Mouse (Mus musculus) embryonic facial prominence, embryonic 14.5 days (tissue): ENCODE measurements around the gene Slc25a39. TPM values are rescaled to one million over a fixed set of nuclear protein-coding genes. Genes with fewer than 3 reads are reported as not detected.
A peak's percentile ranks its signal among the peaks of the same experiment; 100 is the strongest.

ENCODE experiments used
- ATAC-seq: fragments of 200-750 bp; cut with Nextera tagmentation; 2 replicates; pipeline ENCODE4 v1.8.0; 2017; ENCODE audit warnings: low read depth, moderate number of reproducible peaks, moderate TSS enrichment
- DNase-seq: peaks from one replicate; pipeline ENCODE4 v3.0.0-alpha.2; 2015; ENCODE audit warnings: low spot score
- H3K27ac ChIP-seq: fragments of 300-500 bp; sonication (generic); replicated peaks from 2 replicates; pipeline ENCODE4 v1.5.1; 2014; ENCODE audit warnings: low read depth, mild to moderate bottlenecking, low read length, moderate library complexity
- H3K27me3 ChIP-seq: fragments of 300-500 bp; sonication (generic); replicated peaks from 2 replicates; pipeline ENCODE4 v1.6.1; 2014; ENCODE audit warnings: low read length; ENCODE audit not compliant: control insufficient read depth, insufficient read depth
- H3K36me3 ChIP-seq: fragments of 300-500 bp; sonication (generic); 2 replicates; pipeline ENCODE4 v1.6.1; 2014; ENCODE audit warnings: low read length, mixed read lengths; ENCODE audit not compliant: control insufficient read depth, insufficient read depth
- H3K4me1 ChIP-seq: fragments of 300-500 bp; sonication (generic); 2 replicates; pipeline ENCODE4 v1.6.1; 2014; ENCODE audit warnings: antibody characterized with exemption, low read length; ENCODE audit not compliant: control insufficient read depth, insufficient read depth
- H3K4me2 ChIP-seq: fragments of 300-500 bp; sonication (generic); 2 replicates; pipeline ENCODE4 v1.6.1; 2014; ENCODE audit warnings: low read depth, mild to moderate bottlenecking, low read length, moderate library complexity, mixed read lengths
- H3K4me3 ChIP-seq: fragments of 300-500 bp; sonication (generic); 2 replicates; pipeline ENCODE4 v1.5.1; 2014; ENCODE audit warnings: low read depth, mild to moderate bottlenecking, low read length
- H3K9ac ChIP-seq: fragments of 300-500 bp; sonication (generic); 2 replicates; pipeline ENCODE4 v1.6.1; 2014; ENCODE audit warnings: low read depth, mild to moderate bottlenecking, low read length, moderate library complexity, mixed read lengths
- H3K9me3 ChIP-seq: fragments of 300-500 bp; sonication (generic); 2 replicates; pipeline ENCODE4 v1.6.1; 2016; ENCODE audit warnings: low read length; ENCODE audit not compliant: control insufficient read depth
- WGBS: fragments of 180-500 bp; shearing (Covaris S2); extraction: QIAGEN DNeasy Blood & Tissue Kit; methylation state at CpG from one replicate; pipeline ENCODE4 v1.1.7; 2014; 5-methylcytosine and 5-hydroxymethylcytosine counted together
- polyA plus RNA-seq: library from polyadenylated mRNA; unstranded; fragments of >200 nt; fragmentation: Nextera tagmentation; extraction: Ambion mirVana; gene quantifications from 2 replicates; pipeline ENCODE4 v1.2.1, GENCODE M21; 2014

The Slc25a39 gene
- polyA plus RNA-seq, 1 experiment from 2014 or later, result 190 TPM

DNA sequence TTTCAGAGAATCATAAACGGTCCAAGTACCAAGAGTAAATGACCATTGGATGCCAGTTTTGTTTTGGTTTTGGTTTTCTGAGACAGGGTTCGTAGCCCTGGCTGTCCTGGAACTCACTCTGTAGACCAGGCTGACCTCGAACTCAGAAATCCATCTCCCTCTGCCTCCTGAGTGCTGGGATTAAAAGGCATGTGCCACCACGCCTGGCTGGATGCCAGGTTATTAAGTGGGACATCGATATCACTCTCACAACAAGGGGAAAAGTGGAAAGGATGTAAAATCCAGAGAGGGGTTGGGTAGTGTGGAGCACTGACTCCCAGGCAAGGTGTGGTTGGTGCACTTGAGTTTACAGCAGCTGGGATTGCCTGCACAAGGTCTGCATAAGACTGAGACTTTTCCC, 27.7 kb downstream of the Slc25a39 start:
- Histone ChIP-seq H3K4me3 (no peak overlapping the region), H3K9me3 (no peaks in the 10 kb centered on the region), H3K4me1 (peaks cover 5% of the 10 kb centered on the region), H3K9ac (no peak overlapping the region), H3K27ac (no peak overlapping the region), H3K36me3 (no peaks in the 10 kb centered on the region), H3K4me2 (no peak overlapping the region), H3K27me3 (no peaks in the 10 kb centered on the region)
- ATAC-seq, result no peak
- DNase-seq, result no peak
- WGBS, result 79% methylated on average over 5 of the region's 5 CpGs

DNA sequence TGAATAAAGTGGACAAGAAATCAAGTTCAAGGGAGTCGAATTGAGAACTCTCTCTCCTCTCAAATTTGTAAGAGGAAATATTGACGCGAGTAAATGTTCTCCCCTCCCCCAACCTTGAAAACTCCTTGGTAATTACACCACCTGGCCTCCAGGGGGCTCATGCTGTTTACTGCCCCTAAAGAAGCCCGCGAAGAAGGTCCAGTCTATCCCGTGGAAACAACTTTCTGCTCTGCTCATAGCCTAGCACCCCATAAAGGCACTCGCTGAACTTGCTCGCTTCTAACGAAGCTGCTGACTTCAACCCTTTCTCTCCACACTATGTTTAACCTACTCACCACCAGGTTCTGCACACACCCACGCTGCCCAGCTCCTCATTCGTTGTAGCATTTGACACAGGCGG, 30.6 kb downstream of the Slc25a39 start:
- no peak overlapping the region for H3K27ac ChIP-seq
- no peaks in the 10 kb centered on the region for H3K9me3 ChIP-seq
- H3K9ac ChIP-seq, result no peak overlapping the region
- H3K4me2 ChIP-seq, result no peak overlapping the region
- DNase-seq (no peak), ATAC-seq (no peak)
- H3K27me3 ChIP-seq, result no peaks in the 10 kb centered on the region; the same call in 1 of the 2 replicates
- WGBS, result 65% methylated on average over 12 of the region's 12 CpGs
- H3K36me3 ChIP-seq, result no peaks in the 10 kb centered on the region
- peaks cover 5% of the 10 kb centered on the region for H3K4me1 ChIP-seq
- H3K4me3 ChIP-seq, result no peak overlapping the region

DNA sequence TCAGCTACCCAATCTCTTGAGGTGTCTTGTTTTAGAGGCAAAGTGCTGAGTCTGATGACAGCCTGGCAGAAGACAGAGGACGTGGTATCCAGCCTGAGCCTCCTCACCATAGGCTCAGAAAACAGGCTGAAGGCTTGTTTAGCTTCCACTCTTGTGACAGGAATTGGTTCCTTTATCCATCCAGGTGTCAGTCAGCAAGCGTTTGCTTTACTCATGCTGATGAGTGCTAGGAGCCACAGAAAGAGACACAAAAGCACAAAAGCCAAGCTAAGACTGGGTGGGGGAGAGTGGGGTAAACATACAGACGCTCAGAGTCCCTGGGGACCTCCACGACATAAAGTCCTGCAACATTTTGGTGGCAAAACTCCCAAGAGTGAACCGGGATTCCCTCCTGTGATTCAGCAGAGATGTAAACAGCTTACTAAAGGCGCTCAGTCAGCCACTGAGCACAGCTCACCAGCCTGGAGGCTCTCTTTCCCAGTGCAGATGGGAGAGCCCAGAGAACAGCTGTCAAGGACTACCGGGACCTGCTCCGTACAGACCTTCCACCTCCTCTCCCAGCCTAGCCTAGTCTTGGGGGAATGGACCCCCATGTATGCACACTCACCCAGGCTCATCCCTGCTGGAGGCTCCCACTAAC, 31.4 kb downstream of the Slc25a39 start:
- Histone ChIP-seq H3K9ac (0 out of 2 replicates have a peak overlapping the region, but pooled peaks have one; percentile 5), H3K27ac (no peak overlapping the region), H3K27me3 (no peaks in the 10 kb centered on the region; the same call in 1 of the 2 replicates), H3K4me2 (peak overlapping the region; percentile 37), H3K4me1 (peaks cover 5% of the 10 kb centered on the region), H3K36me3 (no peaks in the 10 kb centered on the region), H3K9me3 (no peaks in the 10 kb centered on the region), H3K4me3 (no peak overlapping the region)
- WGBS, result 12% methylated on average over 8 of the region's 8 CpGs
- DNase-seq, result no peak
- ATAC-seq, result peak; percentile 38; the same call in 1 of the 2 replicates

DNA sequence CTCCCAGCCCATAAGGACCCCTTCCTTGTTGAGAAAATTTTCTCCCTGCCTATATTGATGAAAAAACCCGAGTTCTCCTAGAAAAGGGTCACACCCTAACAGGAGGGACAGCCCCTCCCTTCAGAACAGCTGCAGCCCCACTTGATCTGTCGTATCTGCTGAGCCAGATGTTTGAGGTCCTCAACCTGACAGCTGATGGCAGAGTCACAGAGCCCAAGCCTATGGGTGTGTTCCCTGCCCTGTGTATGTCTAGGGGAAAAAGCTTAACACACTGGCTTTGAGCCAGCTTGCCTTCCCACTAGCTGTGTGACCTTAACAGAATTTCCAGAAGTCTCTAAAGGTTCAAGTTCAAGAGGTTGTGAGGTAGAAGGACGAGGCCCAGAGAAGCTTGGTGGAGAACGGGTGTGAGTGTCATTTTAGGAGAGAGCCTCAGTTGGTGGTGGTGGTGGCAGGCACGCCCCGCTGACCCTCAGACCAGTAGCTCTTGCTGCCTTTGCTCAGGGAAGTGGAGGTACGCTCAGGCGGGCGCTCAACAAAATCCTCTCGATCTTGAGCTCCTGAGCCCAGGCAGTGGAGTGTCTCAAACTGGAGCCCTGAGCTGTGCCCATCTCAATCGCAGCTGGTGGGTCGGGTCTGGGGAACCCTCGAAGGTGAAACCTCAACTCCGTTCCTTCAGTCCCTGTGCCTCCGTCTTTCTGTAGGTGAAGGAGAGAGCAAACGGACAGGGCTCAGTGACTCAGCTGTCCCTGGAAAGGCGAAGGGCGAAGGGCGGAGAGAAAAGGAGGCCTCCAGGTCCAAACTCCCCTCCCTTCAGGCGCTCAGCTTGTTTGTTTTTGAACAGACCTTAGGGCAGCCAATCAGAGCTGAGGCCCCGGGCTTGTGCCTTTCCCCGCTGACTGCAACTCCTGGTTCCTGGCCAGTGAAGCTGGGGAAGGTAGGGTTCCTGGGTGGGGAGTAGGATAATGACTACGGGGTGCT, 32.3 kb downstream of the Slc25a39 start:
- DNase-seq, result peak; percentile 77
- Histone ChIP-seq H3K4me2 (peak overlapping the region; percentile 37), H3K9me3 (no peaks in the 10 kb centered on the region), H3K9ac (0 out of 2 replicates have a peak overlapping the region, but pooled peaks have one; percentile 19), H3K27ac (no peak overlapping the region), H3K4me1 (peaks cover 5% of the 10 kb centered on the region), H3K36me3 (no peaks in the 10 kb centered on the region), H3K4me3 (peak overlapping the region; percentile 15; the same call in 1 of the 2 replicates), H3K27me3 (no peaks in the 10 kb centered on the region; the same call in 1 of the 2 replicates)
- WGBS, result 7% methylated on average over 22 of the region's 23 CpGs
- ATAC-seq, result peak; percentile 74

DNA sequence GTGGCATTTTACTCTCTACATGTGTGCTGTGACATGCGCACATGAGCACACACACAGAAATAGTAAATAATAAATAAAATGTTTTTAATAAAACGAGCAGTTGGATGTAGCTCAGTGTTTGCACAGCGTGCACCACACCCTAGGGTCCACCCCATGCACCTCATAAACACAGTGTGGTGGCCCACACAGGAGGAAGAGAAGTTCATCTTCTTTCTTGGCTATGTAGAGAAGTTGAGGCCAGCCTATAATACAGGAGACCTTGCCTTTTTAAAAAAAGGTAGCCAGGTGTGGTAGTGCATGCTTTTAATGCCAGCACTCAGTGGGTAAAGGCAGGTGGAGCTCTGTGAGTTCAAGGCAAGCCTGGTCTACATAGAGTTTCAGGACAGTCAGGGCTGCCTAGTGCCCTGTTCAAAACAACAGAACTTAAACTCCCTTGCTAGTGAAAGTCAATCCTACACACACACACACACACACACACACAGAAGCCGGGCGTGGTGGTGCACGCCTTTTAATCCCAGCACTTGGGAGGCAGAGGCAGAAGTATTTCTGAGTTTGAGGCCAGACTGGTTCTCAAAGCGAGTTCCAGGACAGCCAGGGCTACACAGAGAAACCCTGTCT, 33.5 kb downstream of the Slc25a39 start:
- Histone ChIP-seq H3K4me1 (peaks cover 5% of the 10 kb centered on the region), H3K36me3 (no peaks in the 10 kb centered on the region), H3K27ac (no peak overlapping the region), H3K27me3 (no peaks in the 10 kb centered on the region; the same call in 1 of the 2 replicates), H3K9ac (no peak overlapping the region), H3K4me3 (no peak overlapping the region), H3K4me2 (no peak overlapping the region), H3K9me3 (no peaks in the 10 kb centered on the region)
- 81% methylated on average over 7 of the region's 7 CpGs for WGBS
- ATAC-seq (no peak), DNase-seq (no peak)

DNA sequence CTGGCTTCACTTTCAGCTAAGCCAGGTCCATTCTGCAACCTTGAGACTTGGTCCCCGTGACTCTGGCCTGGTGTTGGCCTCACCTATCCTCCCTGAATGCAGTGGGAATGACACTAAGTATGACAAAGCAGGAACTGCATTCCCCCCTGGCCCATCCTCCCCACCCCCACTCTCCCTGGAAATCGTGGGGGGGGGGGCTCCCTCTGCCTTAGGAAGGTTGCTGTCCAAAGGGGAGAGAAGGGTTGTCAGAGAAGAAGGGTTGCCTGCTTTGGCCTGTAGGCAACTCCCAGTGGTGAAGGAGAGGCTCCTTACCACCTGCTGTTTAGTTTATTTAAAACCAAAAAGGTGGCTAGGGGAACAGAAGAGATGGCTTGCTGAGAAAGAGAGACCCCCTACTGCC, 34.1 kb downstream of the Slc25a39 start:
- H3K27ac ChIP-seq, result no peak overlapping the region
- no peak overlapping the region for H3K9ac ChIP-seq
- DNase-seq, result no peak
- no peaks in the 10 kb centered on the region; the same call in 1 of the 2 replicates for H3K27me3 ChIP-seq
- H3K4me3 ChIP-seq, result no peak overlapping the region
- 21% methylated on average over 2 of the region's 2 CpGs for WGBS
- H3K4me2 ChIP-seq, result no peak overlapping the region
- no peaks in the 10 kb centered on the region for H3K36me3 ChIP-seq
- peaks cover 5% of the 10 kb centered on the region for H3K4me1 ChIP-seq
- no peaks in the 10 kb centered on the region for H3K9me3 ChIP-seq
- no peak for ATAC-seq

DNA sequence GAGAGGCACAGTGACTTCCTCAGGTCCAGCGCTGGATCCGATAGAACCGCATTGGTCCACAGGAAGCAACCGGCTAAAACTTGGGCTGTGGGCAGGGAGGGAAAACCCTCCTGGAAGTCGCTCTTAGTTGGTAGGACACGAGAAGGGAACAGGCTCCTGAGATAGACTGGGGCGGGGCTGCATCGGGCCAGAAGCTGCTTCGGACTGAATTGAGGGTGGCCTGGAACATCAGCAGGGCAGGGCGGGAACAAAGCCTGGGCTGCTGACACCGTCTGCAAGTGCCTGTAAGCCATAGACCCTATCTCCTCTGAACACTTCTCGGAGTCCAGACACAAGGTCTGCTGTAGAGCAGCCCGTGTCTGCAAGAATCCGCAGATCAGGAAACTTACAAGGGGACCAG, 34.8 kb downstream of the Slc25a39 start:
- H3K36me3 ChIP-seq, result no peaks in the 10 kb centered on the region
- no peak overlapping the region for H3K4me3 ChIP-seq
- no peak for DNase-seq
- no peak overlapping the region for H3K4me2 ChIP-seq
- H3K27ac ChIP-seq, result no peak overlapping the region
- H3K4me1 ChIP-seq, result peaks cover 5% of the 10 kb centered on the region
- no peaks in the 10 kb centered on the region; the same call in 1 of the 2 replicates for H3K27me3 ChIP-seq
- no peaks in the 10 kb centered on the region for H3K9me3 ChIP-seq
- H3K9ac ChIP-seq, result no peak overlapping the region
- ATAC-seq, result no peak
- 40% methylated on average over 14 of the region's 14 CpGs for WGBS

DNA sequence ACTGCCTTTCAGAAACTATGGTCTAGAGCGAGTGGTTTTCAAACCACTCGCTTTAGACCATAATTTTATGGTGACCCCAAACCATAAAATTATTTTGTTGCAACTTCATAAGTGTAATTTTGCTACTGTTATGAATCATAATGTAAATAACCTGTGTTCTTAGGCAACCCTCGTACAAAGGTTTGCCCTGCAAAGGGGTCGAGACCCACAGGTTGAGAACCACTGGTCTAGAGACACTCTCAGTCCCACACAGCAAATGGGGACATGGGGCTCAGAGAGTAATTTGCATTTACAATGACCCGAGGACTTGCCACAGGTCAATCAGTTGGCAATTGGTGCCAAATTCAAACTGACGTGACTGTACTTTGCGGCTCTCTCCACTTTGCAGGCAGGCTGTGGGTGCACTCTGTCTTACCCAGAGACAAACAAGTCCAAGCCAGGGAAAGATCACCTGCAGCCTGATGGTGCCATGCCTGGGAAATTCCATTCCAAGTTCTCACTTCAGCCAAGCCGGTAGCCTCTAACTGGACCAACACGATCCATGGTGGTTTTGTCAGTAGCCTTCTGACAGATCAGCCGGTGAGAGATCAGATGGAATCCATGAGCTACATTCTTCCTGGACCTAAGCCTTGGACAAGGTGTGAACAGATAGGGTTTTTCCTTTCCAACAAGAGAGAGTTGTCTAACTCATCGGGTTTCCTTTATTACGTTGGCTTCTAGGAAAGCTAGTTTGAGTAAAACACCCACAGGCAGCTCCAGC, 35.6 kb downstream of the Slc25a39 start:
- Histone ChIP-seq H3K27me3 (no peaks in the 10 kb centered on the region; the same call in 1 of the 2 replicates), H3K9ac (no peak overlapping the region), H3K36me3 (no peaks in the 10 kb centered on the region), H3K9me3 (no peaks in the 10 kb centered on the region), H3K4me1 (peaks cover 5% of the 10 kb centered on the region), H3K27ac (no peak overlapping the region), H3K4me2 (no peak overlapping the region), H3K4me3 (no peak overlapping the region)
- ATAC-seq (no peak), DNase-seq (no peak)
- 78% methylated on average over 12 of the region's 12 CpGs for WGBS
